ENCODE assay signal across 25 mouse cellular contexts in genomic region chr7:72594741-72595140, GRCm38 (mm10).
DNase-seq lines count a peak whose midpoint lies in the region; ATAC-seq and TF ChIP-seq lines count a peak whose summit lies in the region.
"Had no signal": no experiment of that assay in that cellular context is flagged by ENCODE, and none has a peak within 500 bp of the region (broad histone marks: within the 10 kb centered on the region; RNA-seq: fewer than 3 reads in every experiment).

No protein-coding gene starts in this region.

- H3K4me3 ChIP-seq in lung, embryonic 16.5 days (ENCODE audit: low read length), result no peak overlapping the region
- no peak overlapping the region for H3K4me3 ChIP-seq in lung, postnatal 0 days (ENCODE audit: low read depth, low read length)
- H3K4me3 ChIP-seq: forebrain, embryonic 10.5 days; forebrain, embryonic 13.5 days; heart, adult 2 months; heart, embryonic 10.5 days; heart, embryonic 13.5 days had no signal

- H3K27me3 ChIP-seq in lung, embryonic 16.5 days (ENCODE audit: control insufficient read depth, insufficient read depth, low read depth, low read length), result no peaks in the 10 kb centered on the region
- no peaks in the 10 kb centered on the region for H3K27me3 ChIP-seq in lung, postnatal 0 days (replicated peaks; ENCODE audit: insufficient read depth, low read length)
- H3K27me3 ChIP-seq: forebrain, embryonic 13.5 days; heart, embryonic 13.5 days; Patski had no signal

- WGBS in lung, embryonic 16.5 days, result 75% methylated on average over 1 of the region's 1 CpGs
- WGBS in lung, postnatal 0 days, result 69% methylated on average over 1 of the region's 1 CpGs

- H3K4me2 ChIP-seq in lung, embryonic 16.5 days (ENCODE audit: low read depth, low read length), result no peak overlapping the region
- H3K4me2 ChIP-seq in lung, postnatal 0 days (replicated peaks; ENCODE audit: low read depth, low read length), result no peak overlapping the region
- H3K4me2 ChIP-seq: forebrain, embryonic 13.5 days; heart, embryonic 13.5 days; hindbrain, embryonic 14.5 days had no signal

- no peak for TF ChIP-seq EP300 in lung, postnatal 0 days (IDR thresholded peaks at IDR 0.05)

- H3K9me3 ChIP-seq in lung, embryonic 16.5 days (ENCODE audit: control insufficient read depth, low read length), result no peaks in the 10 kb centered on the region
- H3K9me3 ChIP-seq in lung, postnatal 0 days (ENCODE audit: low read length), result no peaks in the 10 kb centered on the region
- H3K9me3 ChIP-seq: forebrain, embryonic 10.5 days; forebrain, embryonic 13.5 days; heart, embryonic 10.5 days; heart, embryonic 13.5 days had no signal

- no peak for TF ChIP-seq CTCF in lung, postnatal 0 days (IDR thresholded peaks at IDR 0.05)

- no peaks in the 10 kb centered on the region for H3K4me1 ChIP-seq in lung, embryonic 16.5 days (replicated peaks; ENCODE audit: control insufficient read depth, insufficient read depth, low read length)
- no peaks in the 10 kb centered on the region for H3K4me1 ChIP-seq in lung, postnatal 0 days (ENCODE audit: insufficient read depth, low read depth, low read length)
- H3K4me1 ChIP-seq: forebrain, embryonic 10.5 days; forebrain, embryonic 13.5 days; heart, embryonic 13.5 days had no signal

- H3K27ac ChIP-seq in lung, embryonic 16.5 days (ENCODE audit: low read length), result no peak overlapping the region
- no peak overlapping the region for H3K27ac ChIP-seq in lung, postnatal 0 days (ENCODE audit: low read length)
- H3K27ac ChIP-seq: forebrain, embryonic 10.5 days; forebrain, embryonic 13.5 days; heart, adult 2 months; heart, embryonic 10.5 days; heart, embryonic 13.5 days; hindbrain, embryonic 14.5 days; hindbrain, postnatal 0 days had no signal

- intact Hi-C loops in heart, postnatal 14 days (cut with DNase I), result no loop called here

- no peaks in the 10 kb centered on the region for H3K36me3 ChIP-seq in lung, embryonic 16.5 days (ENCODE audit: control insufficient read depth, insufficient read depth, low read length)
- H3K36me3 ChIP-seq in lung, postnatal 0 days (ENCODE audit: insufficient read depth, low read length), result no peaks in the 10 kb centered on the region
- H3K36me3 ChIP-seq: forebrain, embryonic 10.5 days; heart, embryonic 10.5 days; heart, embryonic 13.5 days had no signal

- 0 out of 2 replicates have a peak, but pooled peaks have one; percentile 47 for ATAC-seq in lung, embryonic 16.5 days (ENCODE audit: low read depth)
- peak; percentile 44 for ATAC-seq in lung, postnatal 0 days
- ATAC-seq: forebrain, embryonic 13.5 days; forebrain, embryonic 16.5 days; hindbrain, postnatal 0 days; inflammation-experienced regulatory T-cells, adult 6 months; Patski had no signal

- DNase-seq in lung, postnatal 4 days, result no peak
- no peak for DNase-seq in lung, postnatal 0 days (ENCODE audit: low spot score)
- DNase-seq in lung, postnatal 25 days (ENCODE audit: low spot score), result peak; percentile 9
- DNase-seq in heart, postnatal 14 days, result no peak
- DNase-seq in embryo, embryonic 9.5 days (ENCODE audit: extremely low spot score), result no peak
- no peak for DNase-seq in embryo, embryonic 10 days (ENCODE audit: low spot score)
- DNase-seq: adrenal gland, postnatal 10 days; adrenal gland, postnatal 36 days; cerebellum, adult 18-20 months; cerebellum, adult 9-10 months; cerebellum, postnatal 14 days; embryo, embryonic 11 days; gastrocnemius, postnatal 10 days; gastrocnemius, postnatal 36 days; heart, adult 2 months had no signal

- H3K9ac ChIP-seq in lung, embryonic 16.5 days (ENCODE audit: low read length), result no peak overlapping the region
- no peak overlapping the region for H3K9ac ChIP-seq in lung, postnatal 0 days (replicated peaks; ENCODE audit: low read depth)
- H3K9ac ChIP-seq: forebrain, embryonic 13.5 days; heart, embryonic 13.5 days; hindbrain, embryonic 14.5 days had no signal
